Mouse (Mus musculus): ENCODE data around the gene Ugt1a8.
"Not testable (repeated sequence)": the region's sequence is repeated elsewhere in the genome, so short reads cannot be mapped to it uniquely, and the experiment has no call there.

GRCm38 (mm10) chr1:88223011-88223515 is 135.4 kb downstream of the Ugt1a8 start:
- TF ChIP-seq POLR2A (IDR thresholded peaks at IDR 0.05; ENCODE audit: borderline replicate concordance, low read depth, low read length); CTCF (IDR thresholded peaks at IDR 0.05; ENCODE audit: low read depth, low read length): not testable (repeated sequence)

All from bone marrow macrophage, adult 2 months (primary cell).